Mouse (Mus musculus): Measurements from ENCODE around the gene Gss. TPM values are rescaled to one million over a fixed set of nuclear protein-coding genes. Genes with fewer than 3 reads are reported as not detected.

Gene Gss
- polyA plus RNA-seq, 1 experiment from 2014 or later = 22.9 TPM

- WGBS = 17% methylated on average over 20 of the region's 20 CpGs
- Histone ChIP-seq H3K27me3 (replicated peaks; ENCODE audit: low read depth, poor library complexity, severe bottlenecking) (peaks cover 99% of the 10 kb centered on the region), H3K4me1 (peaks cover 46% of the 10 kb centered on the region), H3K27ac (replicated peaks) (no peak overlapping the region), H3K4me3 (peak overlapping the region; percentile 28), H3K9me3 (no peaks in the 10 kb centered on the region), H3K36me3 (replicated peaks) (peaks cover 50% of the 10 kb centered on the region)
- peak; percentile 46 for DNase-seq (ENCODE audit: low spot score)
Measured at GRCm38 (mm10) chr2:155630153-155630552, 37.5 kb upstream of the Gss start.

- no peak overlapping the region; the same call in 1 of the 2 replicates for H3K27ac ChIP-seq (replicated peaks)
- H3K4me1 ChIP-seq = peaks cover 46% of the 10 kb centered on the region
- under 1% methylated on average over 35 of the region's 35 CpGs for WGBS
- H3K9me3 ChIP-seq = no peaks in the 10 kb centered on the region
- peak; percentile 68 for DNase-seq (ENCODE audit: low spot score)
- H3K4me3 ChIP-seq = peak overlapping the region; percentile 55
- peaks cover 41% of the 10 kb centered on the region for H3K36me3 ChIP-seq (replicated peaks)
- H3K27me3 ChIP-seq (replicated peaks; ENCODE audit: low read depth, poor library complexity, severe bottlenecking) = peaks cover 99% of the 10 kb centered on the region
Measured at GRCm38 (mm10) chr2:155629231-155629661, 36.6 kb upstream of the Gss start.

- peaks cover 33% of the 10 kb centered on the region for H3K36me3 ChIP-seq (replicated peaks)
- 73% methylated on average over 13 of the region's 13 CpGs for WGBS
- no peak overlapping the region for H3K4me3 ChIP-seq
- H3K9me3 ChIP-seq = no peaks in the 10 kb centered on the region
- no peak overlapping the region for H3K27ac ChIP-seq (replicated peaks)
- peaks cover 96% of the 10 kb centered on the region for H3K27me3 ChIP-seq (replicated peaks; ENCODE audit: low read depth, poor library complexity, severe bottlenecking)
- no peak for DNase-seq (ENCODE audit: low spot score)
- H3K4me1 ChIP-seq = peaks cover 46% of the 10 kb centered on the region
Measured at GRCm38 (mm10) chr2:155628519-155628918, 35.9 kb upstream of the Gss start.

GRCm38 (mm10) chr2:155628112-155628511 lies 35.5 kb upstream of the Gss start:
- no peak for DNase-seq (ENCODE audit: low spot score)
- Histone ChIP-seq H3K9me3 (no peaks in the 10 kb centered on the region), H3K36me3 (replicated peaks) (peaks cover 29% of the 10 kb centered on the region), H3K27ac (replicated peaks) (no peak overlapping the region), H3K27me3 (replicated peaks; ENCODE audit: low read depth, poor library complexity, severe bottlenecking) (peaks cover 96% of the 10 kb centered on the region), H3K4me3 (no peak overlapping the region), H3K4me1 (peaks cover 44% of the 10 kb centered on the region)
- 81% methylated on average over 9 of the region's 9 CpGs for WGBS

- Histone ChIP-seq H3K4me1 (peaks cover 41% of the 10 kb centered on the region), H3K27me3 (replicated peaks; ENCODE audit: low read depth, poor library complexity, severe bottlenecking) (peaks cover 96% of the 10 kb centered on the region), H3K36me3 (replicated peaks) (peaks cover 20% of the 10 kb centered on the region), H3K4me3 (no peak overlapping the region), H3K27ac (replicated peaks) (no peak overlapping the region), H3K9me3 (no peaks in the 10 kb centered on the region)
- peak; percentile 86 for DNase-seq (ENCODE audit: low spot score)
- WGBS = 46% methylated on average over 21 of the region's 21 CpGs
Measured at GRCm38 (mm10) chr2:155627030-155627738, 34.6 kb upstream of the Gss start.

GRCm38 (mm10) chr2:155626277-155626676 lies 33.7 kb upstream of the Gss start:
- WGBS = 59% methylated on average over 15 of the region's 15 CpGs
- no peak overlapping the region for H3K27ac ChIP-seq (replicated peaks)
- DNase-seq (ENCODE audit: low spot score) = no peak
- peaks cover 87% of the 10 kb centered on the region for H3K27me3 ChIP-seq (replicated peaks; ENCODE audit: low read depth, poor library complexity, severe bottlenecking)
- H3K4me1 ChIP-seq = peaks cover 33% of the 10 kb centered on the region
- no peak overlapping the region for H3K4me3 ChIP-seq
- H3K9me3 ChIP-seq = no peaks in the 10 kb centered on the region
- peaks cover 11% of the 10 kb centered on the region for H3K36me3 ChIP-seq (replicated peaks)

GRCm38 (mm10) chr2:155624730-155625129 lies 32.1 kb upstream of the Gss start:
- Histone ChIP-seq H3K4me3 (no peak overlapping the region), H3K27me3 (replicated peaks; ENCODE audit: low read depth, poor library complexity, severe bottlenecking) (peaks cover 75% of the 10 kb centered on the region), H3K9me3 (no peaks in the 10 kb centered on the region), H3K4me1 (peaks cover 17% of the 10 kb centered on the region), H3K27ac (replicated peaks) (no peak overlapping the region), H3K36me3 (replicated peaks) (no peaks in the 10 kb centered on the region)
- peak; percentile 54 for DNase-seq (ENCODE audit: low spot score)
- 35% methylated on average over 10 of the region's 10 CpGs for WGBS

GRCm38 (mm10) chr2:155623996-155624395 lies 31.4 kb upstream of the Gss start:
- no peaks in the 10 kb centered on the region for H3K9me3 ChIP-seq
- DNase-seq (ENCODE audit: low spot score) = no peak
- H3K4me1 ChIP-seq = peaks cover 14% of the 10 kb centered on the region
- H3K27ac ChIP-seq (replicated peaks) = no peak overlapping the region
- H3K27me3 ChIP-seq (replicated peaks; ENCODE audit: low read depth, poor library complexity, severe bottlenecking) = peaks cover 68% of the 10 kb centered on the region
- no peaks in the 10 kb centered on the region for H3K36me3 ChIP-seq (replicated peaks)
- H3K4me3 ChIP-seq = no peak overlapping the region
- 85% methylated on average over 6 of the region's 6 CpGs for WGBS

GRCm38 (mm10) chr2:155622606-155623005 lies 30.0 kb upstream of the Gss start:
- Histone ChIP-seq H3K36me3 (replicated peaks) (no peaks in the 10 kb centered on the region), H3K4me3 (no peak overlapping the region), H3K9me3 (no peaks in the 10 kb centered on the region), H3K27me3 (replicated peaks; ENCODE audit: low read depth, poor library complexity, severe bottlenecking) (peaks cover 54% of the 10 kb centered on the region), H3K4me1 (peaks cover 9% of the 10 kb centered on the region; the same call in 1 of the 2 replicates), H3K27ac (replicated peaks) (no peak overlapping the region)
- WGBS = 34% methylated on average over 11 of the region's 11 CpGs
- no peak for DNase-seq (ENCODE audit: low spot score)

- Histone ChIP-seq H3K4me3 (no peak overlapping the region), H3K9me3 (no peaks in the 10 kb centered on the region), H3K36me3 (replicated peaks) (no peaks in the 10 kb centered on the region), H3K4me1 (peaks cover 9% of the 10 kb centered on the region; the same call in 1 of the 2 replicates), H3K27ac (replicated peaks) (no peak overlapping the region), H3K27me3 (replicated peaks; ENCODE audit: low read depth, poor library complexity, severe bottlenecking) (peaks cover 30% of the 10 kb centered on the region)
- WGBS = 17% methylated on average over 8 of the region's 8 CpGs
- DNase-seq (ENCODE audit: low spot score) = peak; percentile 90
Measured at GRCm38 (mm10) chr2:155619817-155620216, 27.2 kb upstream of the Gss start.

GRCm38 (mm10) chr2:155616971-155617370 lies 24.4 kb upstream of the Gss start:
- Histone ChIP-seq H3K4me1 (peaks cover 15% of the 10 kb centered on the region), H3K27me3 (replicated peaks; ENCODE audit: low read depth, poor library complexity, severe bottlenecking) (peaks cover 33% of the 10 kb centered on the region), H3K27ac (replicated peaks) (no peak overlapping the region), H3K9me3 (no peaks in the 10 kb centered on the region), H3K36me3 (replicated peaks) (no peaks in the 10 kb centered on the region), H3K4me3 (no peak overlapping the region)
- WGBS = 54% methylated on average over 6 of the region's 6 CpGs
- DNase-seq (ENCODE audit: low spot score) = no peak

GRCm38 (mm10) chr2:155613953-155614352 lies 21.3 kb upstream of the Gss start:
- Histone ChIP-seq H3K27me3 (replicated peaks; ENCODE audit: low read depth, poor library complexity, severe bottlenecking) (peaks cover 35% of the 10 kb centered on the region), H3K27ac (replicated peaks) (peak overlapping the region; percentile 53; the same call in 1 of the 2 replicates), H3K9me3 (no peaks in the 10 kb centered on the region), H3K36me3 (replicated peaks) (no peaks in the 10 kb centered on the region), H3K4me1 (peaks cover 11% of the 10 kb centered on the region), H3K4me3 (peak overlapping the region; percentile 49)
- DNase-seq (ENCODE audit: low spot score) = no peak
- 71% methylated on average over 8 of the region's 8 CpGs for WGBS

- peak overlapping the region; percentile 53; the same call in 1 of the 2 replicates for H3K27ac ChIP-seq (replicated peaks)
- peak; percentile 74 for DNase-seq (ENCODE audit: low spot score)
- peaks cover 35% of the 10 kb centered on the region for H3K27me3 ChIP-seq (replicated peaks; ENCODE audit: low read depth, poor library complexity, severe bottlenecking)
- H3K4me3 ChIP-seq = peak overlapping the region; percentile 49
- H3K36me3 ChIP-seq (replicated peaks) = no peaks in the 10 kb centered on the region
- WGBS = 3% methylated on average over 20 of the region's 20 CpGs
- peaks cover 11% of the 10 kb centered on the region for H3K4me1 ChIP-seq
- H3K9me3 ChIP-seq = no peaks in the 10 kb centered on the region
Measured at GRCm38 (mm10) chr2:155613326-155613755, 20.7 kb upstream of the Gss start.

Measured in embryonic facial prominence, embryonic 10.5 days (tissue).